8 mouse cellular contexts compared by ENCODE assay signal in the genomic region with DNA sequence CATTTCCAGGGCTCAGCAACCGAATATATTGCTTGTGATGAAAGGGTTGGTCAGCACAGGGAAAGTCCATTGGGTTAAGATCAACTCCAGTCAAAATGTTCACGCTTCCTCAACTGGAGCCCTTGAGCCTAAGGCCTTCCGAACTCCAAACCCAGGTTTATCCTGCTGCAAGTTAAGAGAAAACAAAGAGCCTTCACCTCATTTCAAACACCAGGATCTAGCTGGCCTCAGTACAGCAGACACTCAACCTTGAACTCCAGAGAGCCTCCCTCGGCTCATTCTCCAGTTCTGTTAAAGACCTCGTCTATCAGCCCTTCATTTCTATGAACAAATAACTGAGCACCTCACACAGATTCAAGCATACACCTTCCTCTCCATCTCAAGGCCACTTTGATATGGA. TPM values are rescaled to one million over a fixed set of nuclear protein-coding genes. Genes with fewer than 3 reads are reported as not detected.
DNase-seq lines count a peak whose midpoint lies in the region; ATAC-seq lines count a peak whose summit lies in the region.

No protein-coding gene starts in this region.

- peaks cover 34% of the 10 kb centered on the region for H3K4me1 ChIP-seq in forebrain, embryonic 13.5 days
- peaks cover 38% of the 10 kb centered on the region for H3K4me1 ChIP-seq in liver, embryonic 13.5 days (replicated peaks)

- peak; percentile 1 for DNase-seq in embryo, embryonic 11 days
- DNase-seq in embryo, embryonic 9.5 days (ENCODE audit: extremely low spot score) = no peak
- peak; percentile 32 for DNase-seq in 416B (ENCODE audit: low read depth)
- no peak for DNase-seq in liver, embryonic 13.5 days
- no peak for DNase-seq in right cerebral cortex, postnatal 4 days
- DNase-seq in urinary bladder, postnatal 4 days (ENCODE audit: low spot score in 2 of 2) = no peak
- no peak for DNase-seq in frontal cortex, postnatal 10 days (ENCODE audit: low spot score in 2 of 2)

- H3K4me2 ChIP-seq in forebrain, embryonic 13.5 days = peak overlapping the region; percentile 77
- H3K4me2 ChIP-seq in liver, embryonic 13.5 days = peak overlapping the region; percentile 86

- H3K27ac ChIP-seq in forebrain, embryonic 13.5 days = no peak overlapping the region
- peak overlapping the region; percentile 40; the same call in 1 of the 2 replicates for H3K27ac ChIP-seq in liver, embryonic 13.5 days

- peak overlapping the region; percentile 98 for H3K9ac ChIP-seq in forebrain, embryonic 13.5 days
- H3K9ac ChIP-seq in liver, embryonic 13.5 days = peak overlapping the region; percentile 93

- no peaks in the 10 kb centered on the region for H3K27me3 ChIP-seq in forebrain, embryonic 13.5 days
- no peaks in the 10 kb centered on the region for H3K27me3 ChIP-seq in liver, embryonic 13.5 days

- H3K9me3 ChIP-seq in forebrain, embryonic 13.5 days (replicated peaks) = no peaks in the 10 kb centered on the region
- H3K9me3 ChIP-seq in liver, embryonic 13.5 days (replicated peaks) = no peaks in the 10 kb centered on the region

- peaks cover 20% of the 10 kb centered on the region for H3K36me3 ChIP-seq in forebrain, embryonic 13.5 days (ENCODE audit: poor library complexity, severe bottlenecking)
- peaks cover 17% of the 10 kb centered on the region for H3K36me3 ChIP-seq in liver, embryonic 13.5 days

- H3K4me3 ChIP-seq in forebrain, embryonic 13.5 days = peak overlapping the region; percentile 95
- H3K4me3 ChIP-seq in liver, embryonic 13.5 days (replicated peaks) = peak overlapping the region; percentile 96

- ATAC-seq in forebrain, embryonic 13.5 days = no peak
- ATAC-seq in liver, embryonic 13.5 days (ENCODE audit: low read depth) = no peak

- 51% methylated on average over 5 of the region's 5 CpGs for WGBS in forebrain, embryonic 13.5 days
- 32% methylated on average over 5 of the region's 5 CpGs for WGBS in liver, embryonic 13.5 days (ENCODE audit: insufficient replicate concordance)

RNA-seq across cellular contexts. Expression of a gene that starts 0.8 kb away (rescaled TPM):
- 31.4 and 35.9 TPM in 2 replicates for polyA plus RNA-seq in forebrain, embryonic 13.5 days (2015; fragmentation: Nextera tagmentation; extraction: Ambion mirVana)
- polyA plus RNA-seq in liver, embryonic 13.5 days (2015; fragmentation: Nextera tagmentation; extraction: Ambion mirVana) = 10.2 and 12.0 TPM in 2 replicates

RNA-seq across cellular contexts. Expression of a gene that starts 16.0 kb away (rescaled TPM):
- 34.8 and 38.1 TPM in 2 replicates for polyA plus RNA-seq in forebrain, embryonic 13.5 days (2015; fragmentation: Nextera tagmentation; extraction: Ambion mirVana)
- polyA plus RNA-seq in liver, embryonic 13.5 days (2015; fragmentation: Nextera tagmentation; extraction: Ambion mirVana) = 19.5 and 23.3 TPM in 2 replicates

RNA-seq across cellular contexts. Expression of a gene that starts 16.0 kb away (rescaled TPM):
- polyA plus RNA-seq in forebrain, embryonic 13.5 days (2015; fragmentation: Nextera tagmentation; extraction: Ambion mirVana) = 0.18 and 0.42 TPM in 2 replicates
- 0.16 and 0.31 TPM in 2 replicates for polyA plus RNA-seq in liver, embryonic 13.5 days (2015; fragmentation: Nextera tagmentation; extraction: Ambion mirVana)

Comparison
In these comparisons a context has a peak if more than half of its experiments do, and no peak if none do; other contexts are left out.
1. DNase-seq: peak in embryo, embryonic 11 days (single experiment) and 416B (single experiment); none in embryo, embryonic 9.5 days (single experiment), liver, embryonic 13.5 days (single experiment), right cerebral cortex, postnatal 4 days (single experiment), urinary bladder, postnatal 4 days (0 of 2) and frontal cortex, postnatal 10 days (0 of 2).